Mouse (Mus musculus) intestine, embryonic 14.5 days (tissue): ENCODE results near the gene Slc30a5. TPM values are rescaled to one million over a fixed set of nuclear protein-coding genes. Genes with fewer than 3 reads are reported as not detected.

Experiments used
- ATAC-seq: fragments of 200-750 bp; cut with Nextera tagmentation; replicated peaks from 2 replicates; pipeline ENCODE4 v1.8.0; 2017; ENCODE audit warnings: low read depth, moderate number of reproducible peaks, moderate TSS enrichment, moderate library complexity; ENCODE audit not compliant: low FRiP score, low TSS enrichment
- DNase-seq: peaks from one replicate; pipeline ENCODE4 v3.0.0-alpha.2; 2018; ENCODE audit warnings: low spot score
- H3K27ac ChIP-seq: fragments of 300-500 bp; sonication (generic); 2 replicates; pipeline ENCODE4 v1.5.1; 2014; ENCODE audit warnings: low read depth, mild to moderate bottlenecking, control low read depth
- H3K27me3 ChIP-seq: fragments of 300-500 bp; sonication (generic); replicated peaks from 2 replicates; pipeline ENCODE4 v1.6.1; 2014; ENCODE audit warnings: low read length, control low read depth; ENCODE audit not compliant: control insufficient read depth, insufficient read depth
- H3K36me3 ChIP-seq: fragments of 300-500 bp; sonication (generic); 2 replicates; pipeline ENCODE4 v1.6.1; 2014; ENCODE audit warnings: low read length, control low read depth; ENCODE audit not compliant: control insufficient read depth, insufficient read depth
- H3K4me1 ChIP-seq: fragments of 300-500 bp; sonication (generic); replicated peaks from 2 replicates; pipeline ENCODE4 v1.6.1; 2014; ENCODE audit warnings: low read length, control low read depth, mixed read lengths; ENCODE audit not compliant: control insufficient read depth, insufficient read depth
- H3K4me2 ChIP-seq: fragments of 300-500 bp; sonication (generic); 2 replicates; pipeline ENCODE4 v1.6.1; 2014; ENCODE audit warnings: low read length
- H3K4me3 ChIP-seq: fragments of 300-500 bp; sonication (generic); 2 replicates; pipeline ENCODE4 v1.5.1; 2014; ENCODE audit warnings: low read depth, low read length, control low read depth, mixed read lengths
- H3K9ac ChIP-seq: fragments of 300-500 bp; sonication (generic); 2 replicates; pipeline ENCODE4 v1.6.1; 2014; ENCODE audit warnings: mild to moderate bottlenecking, low read length
- H3K9me3 ChIP-seq: fragments of 300-500 bp; sonication (generic); 2 replicates; pipeline ENCODE4 v1.6.1; 2016; ENCODE audit warnings: low read length, control low read depth; ENCODE audit not compliant: control insufficient read depth
- WGBS: fragments of 180-500 bp; shearing (Covaris S2); extraction: QIAGEN DNeasy Blood & Tissue Kit; methylation state at CpG from one replicate; pipeline ENCODE4 v1.1.7; 2014; 5-methylcytosine and 5-hydroxymethylcytosine counted together
- polyA plus RNA-seq: library from polyadenylated mRNA; unstranded; fragments of >200 nt; fragmentation: Nextera tagmentation; extraction: Ambion mirVana; gene quantifications from 2 replicates; pipeline ENCODE4 v1.2.1, GENCODE M21; 2014

The Slc30a5 gene
- polyA plus RNA-seq, 1 experiment from 2014 or later: 65.4 TPM

DNA sequence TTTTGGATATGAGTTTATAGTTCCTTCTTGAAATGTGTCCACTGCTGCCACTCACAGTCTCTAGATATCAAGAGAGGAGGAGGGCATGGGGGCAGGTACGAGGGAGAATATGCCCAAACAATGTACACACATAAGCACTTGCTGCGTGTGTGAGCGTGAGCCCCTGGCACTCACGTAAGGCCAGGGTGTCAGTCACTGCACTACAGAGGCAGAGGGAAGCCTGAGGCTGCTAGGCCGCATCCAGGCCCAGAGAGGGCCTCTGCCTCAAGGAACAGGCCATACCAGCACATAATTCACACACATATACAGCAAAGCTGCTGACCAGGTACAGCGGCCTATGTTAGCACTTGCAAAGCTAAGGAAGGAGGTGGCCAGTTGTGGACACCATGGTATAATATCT, 2.1 kb downstream of the Slc30a5 start:
- Histone ChIP-seq H3K27ac (no peak overlapping the region), H3K4me1 (peaks cover 11% of the 10 kb centered on the region), H3K9ac (no peak overlapping the region), H3K9me3 (no peaks in the 10 kb centered on the region), H3K4me3 (no peak overlapping the region), H3K36me3 (peaks cover 19% of the 10 kb centered on the region), H3K27me3 (no peaks in the 10 kb centered on the region), H3K4me2 (peak overlapping the region; percentile 73; the same call in 1 of the 2 replicates)
- ATAC-seq (no peak), DNase-seq (no peak)
- WGBS: 84% methylated on average over 6 of the region's 6 CpGs

GRCm38 (mm10) chr13:100825627-100826410, 7.4 kb downstream of the Slc30a5 start:
- Histone ChIP-seq H3K9ac (no peak overlapping the region), H3K36me3 (peaks cover 65% of the 10 kb centered on the region), H3K4me1 (no peaks in the 10 kb centered on the region), H3K4me3 (no peak overlapping the region), H3K4me2 (no peak overlapping the region), H3K27ac (no peak overlapping the region), H3K9me3 (no peaks in the 10 kb centered on the region), H3K27me3 (no peaks in the 10 kb centered on the region)
- ATAC-seq: no peak
- 95% methylated on average over 9 of the region's 9 CpGs for WGBS
- DNase-seq: no peak

- H3K4me3 ChIP-seq: no peak overlapping the region
- no peak overlapping the region for H3K9ac ChIP-seq
- H3K27me3 ChIP-seq: no peaks in the 10 kb centered on the region
- no peak for DNase-seq
- no peak overlapping the region for H3K27ac ChIP-seq
- 92% methylated on average over 3 of the region's 3 CpGs for WGBS
- H3K4me2 ChIP-seq: no peak overlapping the region
- no peaks in the 10 kb centered on the region for H3K4me1 ChIP-seq
- no peak for ATAC-seq
- peaks cover 74% of the 10 kb centered on the region for H3K36me3 ChIP-seq
- H3K9me3 ChIP-seq: no peaks in the 10 kb centered on the region
Measured at GRCm38 (mm10) chr13:100824916-100825315, 8.3 kb downstream of the Slc30a5 start.

GRCm38 (mm10) chr13:100824306-100824705, 8.9 kb downstream of the Slc30a5 start:
- Histone ChIP-seq H3K27me3 (no peaks in the 10 kb centered on the region), H3K4me1 (no peaks in the 10 kb centered on the region), H3K9me3 (no peaks in the 10 kb centered on the region), H3K9ac (no peak overlapping the region), H3K4me2 (no peak overlapping the region), H3K4me3 (no peak overlapping the region), H3K27ac (no peak overlapping the region), H3K36me3 (peaks cover 80% of the 10 kb centered on the region)
- ATAC-seq: no peak
- no peak for DNase-seq
- WGBS: 60% methylated on average over 6 of the region's 6 CpGs

DNA sequence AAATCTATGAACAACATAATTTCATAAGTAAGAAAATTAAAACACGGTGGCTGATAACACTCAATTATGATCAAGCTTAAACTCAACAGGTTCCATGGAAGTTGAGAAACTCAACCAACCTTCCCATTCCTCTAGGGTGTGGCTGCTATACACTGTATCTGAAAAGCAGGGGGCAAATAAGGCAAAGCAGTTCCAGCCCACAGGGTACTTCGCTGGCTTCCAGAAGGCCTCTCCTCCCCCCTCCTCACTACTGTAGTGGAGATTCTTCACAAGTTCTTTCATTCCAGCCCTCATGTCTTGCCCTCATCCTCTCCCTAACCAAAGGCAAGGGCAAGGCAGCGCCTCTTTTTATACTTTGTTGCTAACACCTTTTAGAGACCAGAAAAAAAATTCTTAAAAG, 9.4 kb downstream of the Slc30a5 start:
- 93% methylated on average over 3 of the region's 3 CpGs for WGBS
- H3K36me3 ChIP-seq: peaks cover 83% of the 10 kb centered on the region
- no peak for DNase-seq
- H3K27me3 ChIP-seq: no peaks in the 10 kb centered on the region
- no peak for ATAC-seq
- no peak overlapping the region for H3K9ac ChIP-seq
- no peak overlapping the region for H3K4me3 ChIP-seq
- no peaks in the 10 kb centered on the region for H3K9me3 ChIP-seq
- no peak overlapping the region for H3K27ac ChIP-seq
- no peaks in the 10 kb centered on the region for H3K4me1 ChIP-seq
- no peak overlapping the region for H3K4me2 ChIP-seq

- DNase-seq (no peak), ATAC-seq (no peak)
- no peak overlapping the region for H3K9ac ChIP-seq
- H3K27ac ChIP-seq: no peak overlapping the region
- H3K9me3 ChIP-seq: no peaks in the 10 kb centered on the region
- 95% methylated on average over 6 of the region's 6 CpGs for WGBS
- no peak overlapping the region for H3K4me3 ChIP-seq
- H3K4me1 ChIP-seq: no peaks in the 10 kb centered on the region
- H3K36me3 ChIP-seq: peaks cover 86% of the 10 kb centered on the region
- no peaks in the 10 kb centered on the region for H3K27me3 ChIP-seq
- no peak overlapping the region for H3K4me2 ChIP-seq
Measured at GRCm38 (mm10) chr13:100814451-100814850, 18.8 kb downstream of the Slc30a5 start.

GRCm38 (mm10) chr13:100805776-100806175, 27.5 kb downstream of the Slc30a5 start:
- H3K4me2 ChIP-seq: no peak overlapping the region
- WGBS: 92% methylated on average over 3 of the region's 3 CpGs

GRCm38 (mm10) chr13:100797171-100797570, 36.1 kb downstream of the Slc30a5 start:
- Histone ChIP-seq H3K27ac (no peak overlapping the region), H3K4me1 (no peaks in the 10 kb centered on the region), H3K27me3 (no peaks in the 10 kb centered on the region), H3K4me3 (no peak overlapping the region), H3K4me2 (no peak overlapping the region), H3K9ac (no peak overlapping the region), H3K9me3 (no peaks in the 10 kb centered on the region), H3K36me3 (peaks cover 13% of the 10 kb centered on the region; the same call in 1 of the 2 replicates)
- 89% methylated on average over 6 of the region's 6 CpGs for WGBS
- DNase-seq (no peak), ATAC-seq (no peak)

More at GRCm38 (mm10) chr13:100805776-100806175, 27.5 kb downstream of the Slc30a5 start:
- Histone ChIP-seq H3K36me3 (peaks cover 86% of the 10 kb centered on the region), H3K9ac (no peak overlapping the region), H3K9me3 (no peaks in the 10 kb centered on the region), H3K4me3 (no peak overlapping the region), H3K4me1 (no peaks in the 10 kb centered on the region), H3K27me3 (no peaks in the 10 kb centered on the region), H3K27ac (no peak overlapping the region)
- ATAC-seq: no peak
- no peak for DNase-seq

DNA sequence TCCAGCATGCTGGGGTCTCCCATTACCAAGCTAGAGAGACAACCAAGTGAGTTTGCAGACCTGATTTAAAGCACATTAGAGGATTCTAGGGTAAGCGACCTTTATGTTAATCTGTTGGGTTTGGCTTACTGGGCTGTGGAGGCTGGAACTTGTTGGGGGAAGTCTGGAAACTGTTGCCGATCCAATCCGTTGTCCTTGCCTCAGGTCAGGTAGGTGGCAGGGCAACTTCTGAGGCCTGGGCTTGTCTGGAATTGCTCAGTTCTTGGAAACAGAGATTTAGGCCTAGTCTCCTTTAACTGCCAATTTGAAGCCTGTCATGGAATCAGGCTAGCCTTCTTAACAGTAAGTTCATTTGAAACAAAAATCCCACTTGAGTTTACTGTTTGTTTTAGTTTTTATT, 44.1 kb downstream of the Slc30a5 start:
- Histone ChIP-seq H3K4me1 (peaks cover 14% of the 10 kb centered on the region), H3K4me3 (no peak overlapping the region), H3K27me3 (no peaks in the 10 kb centered on the region), H3K36me3 (0 out of 2 replicates have a peak, but pooled peaks cover 8% of the 10 kb centered on the region), H3K4me2 (no peak overlapping the region), H3K9me3 (no peaks in the 10 kb centered on the region), H3K9ac (no peak overlapping the region), H3K27ac (no peak overlapping the region)
- ATAC-seq (no peak), DNase-seq (no peak)
- 80% methylated on average over 3 of the region's 3 CpGs for WGBS
